Mouse (Mus musculus) heart, adult 9 months (tissue): ENCODE data around the gene Oprl1.
A peak's percentile ranks its signal among the peaks of the same experiment; 100 is the strongest.

ENCODE experiments used
- DNase-seq, 2 experiments: peaks; one replicate each; pipeline ENCODE4 v3.0.0; 2022; ENCODE audit warnings: low spot score in 2 of 2

Oprl1 gene

DNA sequence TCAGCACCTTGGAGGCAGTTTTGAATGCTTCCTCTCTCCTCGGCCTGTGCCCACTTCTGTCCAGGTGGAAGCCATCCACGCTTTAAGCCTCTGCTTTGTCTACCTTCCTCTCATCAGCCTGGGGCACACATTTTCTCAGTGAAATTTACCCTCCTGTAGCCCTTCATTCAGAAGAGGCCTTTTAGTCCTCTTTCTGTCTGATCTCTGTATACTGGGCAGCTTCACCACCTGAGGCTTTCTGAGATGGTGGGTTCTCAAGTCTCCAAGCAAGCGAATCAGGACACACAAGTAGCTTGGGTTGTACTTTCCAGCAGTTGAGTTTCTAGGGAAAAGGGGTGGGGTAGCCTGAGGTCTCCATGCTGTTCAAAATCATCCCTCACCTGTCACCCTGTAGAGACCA is 22.5 kb upstream of the Oprl1 start:
- no peak for DNase-seq

DNA sequence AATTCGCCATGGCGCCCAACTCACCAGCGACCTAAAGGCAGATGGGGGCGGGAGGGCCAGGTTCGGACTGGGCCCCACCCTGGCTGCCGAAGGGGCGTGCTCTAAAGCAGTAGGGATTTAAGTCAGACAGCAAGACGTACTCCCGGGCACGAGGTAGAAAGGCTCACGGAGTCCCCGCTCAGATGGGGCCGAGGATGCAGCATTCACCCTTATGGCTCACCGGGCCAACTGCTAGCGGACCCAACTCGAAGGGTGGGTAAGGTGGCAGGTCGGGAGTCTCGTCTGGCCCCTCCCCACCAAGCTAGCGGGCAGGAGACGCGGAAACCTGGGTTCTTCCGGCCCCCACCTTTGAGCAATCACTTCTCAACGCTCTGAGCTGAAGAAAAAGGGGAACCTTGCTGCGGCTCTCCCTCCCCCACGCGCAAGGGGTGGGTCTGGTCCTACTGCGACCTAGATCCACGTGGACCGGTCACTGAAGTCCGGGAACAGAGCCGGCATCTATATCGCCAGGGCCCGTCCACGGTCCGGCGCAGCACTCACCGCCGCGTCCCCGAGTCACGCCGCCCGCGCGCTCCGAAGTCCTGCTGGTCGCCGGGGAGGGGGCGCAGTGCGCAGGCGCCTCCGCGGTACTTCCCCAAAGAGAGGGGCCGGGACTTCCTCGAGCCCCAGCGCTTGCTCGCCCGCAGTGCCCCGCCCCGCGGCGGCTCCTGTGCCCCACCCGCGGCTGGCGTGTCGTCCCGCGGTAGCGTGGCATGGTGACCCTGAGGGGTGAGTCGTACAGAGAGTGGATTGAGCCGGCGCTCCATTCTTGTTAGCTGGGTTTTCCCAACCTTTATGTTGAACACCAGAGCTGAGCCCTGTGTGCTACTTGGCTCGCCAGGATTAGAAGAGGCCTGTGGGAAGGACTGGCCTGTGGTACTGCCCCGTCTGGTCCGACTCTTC is 21.2 kb upstream of the Oprl1 start, which contains the start of gene Rgs19:
Rgs19 (minus strand) TSS at position 639 of the 942 bp plus-strand sequence.
- DNase-seq: peak; percentile 86 to 90

- no peak for DNase-seq
Measured at GRCm38 (mm10) chr2:181694581-181694980, 20.2 kb upstream of the Oprl1 start.

DNA sequence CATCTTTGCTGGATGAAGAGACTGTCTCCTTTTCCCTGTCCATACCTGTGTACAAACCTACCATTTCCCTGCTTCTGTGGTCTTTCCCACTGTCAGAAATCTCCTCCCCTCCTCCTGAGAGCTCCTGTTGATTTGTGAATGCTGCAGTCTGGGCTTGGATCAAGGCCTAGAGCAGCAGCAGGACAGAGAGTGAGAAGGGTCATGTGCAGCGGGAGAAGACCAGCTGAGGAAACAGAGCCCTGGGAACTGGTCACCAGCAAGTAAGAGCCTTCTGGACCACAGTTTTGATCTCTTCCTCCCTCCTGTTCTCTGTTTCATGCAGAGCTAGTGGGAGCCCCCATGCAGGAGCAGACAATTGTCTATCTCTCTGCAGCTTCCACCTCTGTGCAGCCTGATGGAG is 19.0 kb upstream of the Oprl1 start:
- no peak for DNase-seq

- no peak for DNase-seq
Measured at GRCm38 (mm10) chr2:181696801-181697420, 17.9 kb upstream of the Oprl1 start.

DNA sequence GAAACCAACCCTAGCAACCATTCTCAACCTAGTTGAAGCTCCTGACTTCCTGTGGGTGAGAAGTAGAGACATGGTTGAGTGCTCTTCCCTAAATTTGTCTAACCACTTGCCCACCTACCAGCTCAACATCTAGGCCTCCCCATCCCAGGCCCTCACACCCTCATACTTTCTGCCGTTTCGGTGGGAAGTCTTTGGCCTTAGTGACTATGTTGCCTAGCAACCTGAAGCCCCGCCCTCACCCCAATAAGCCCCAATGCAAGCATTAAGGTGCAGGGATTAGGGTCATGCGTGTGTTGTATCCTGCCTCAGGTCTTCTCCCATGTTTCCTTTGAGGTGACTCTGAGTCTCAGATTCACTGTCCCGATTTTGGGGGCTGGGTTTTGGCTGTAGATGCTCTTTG is 16.6 kb upstream of the Oprl1 start, which contains the start of gene Lkaaear1:
Lkaaear1 (minus strand) TSS at position 202 of the 400 bp plus-strand sequence.
- no peak for DNase-seq

DNA sequence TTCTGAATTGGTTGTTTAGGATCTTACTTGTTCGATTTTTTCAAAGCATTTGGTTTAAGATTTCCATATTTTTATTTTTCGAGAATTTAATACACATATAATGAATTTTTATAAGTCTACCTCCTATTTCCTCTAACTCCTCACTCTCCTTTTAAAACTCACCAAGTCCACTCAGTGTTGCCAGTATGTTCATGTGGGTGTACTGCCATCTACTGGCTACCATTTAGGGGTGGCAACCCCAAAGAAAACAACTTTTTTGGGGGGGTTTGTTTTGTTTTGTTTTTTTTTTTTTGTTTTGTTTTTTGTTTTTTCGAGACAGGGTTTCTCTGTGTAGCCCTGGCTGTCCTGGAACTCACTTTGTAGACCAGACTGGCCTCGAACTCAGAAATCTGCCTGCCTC is 8.1 kb upstream of the Oprl1 start:
- DNase-seq: no peak

- DNase-seq: no peak
Measured at GRCm38 (mm10) chr2:181713749-181714148, 1.1 kb upstream of the Oprl1 start.

- no peak for DNase-seq
Measured at GRCm38 (mm10) chr2:181715382-181715781, 566 bp downstream of the Oprl1 start.

GRCm38 (mm10) chr2:181716991-181717390 is 2.2 kb downstream of the Oprl1 start:
- no peak for DNase-seq

DNA sequence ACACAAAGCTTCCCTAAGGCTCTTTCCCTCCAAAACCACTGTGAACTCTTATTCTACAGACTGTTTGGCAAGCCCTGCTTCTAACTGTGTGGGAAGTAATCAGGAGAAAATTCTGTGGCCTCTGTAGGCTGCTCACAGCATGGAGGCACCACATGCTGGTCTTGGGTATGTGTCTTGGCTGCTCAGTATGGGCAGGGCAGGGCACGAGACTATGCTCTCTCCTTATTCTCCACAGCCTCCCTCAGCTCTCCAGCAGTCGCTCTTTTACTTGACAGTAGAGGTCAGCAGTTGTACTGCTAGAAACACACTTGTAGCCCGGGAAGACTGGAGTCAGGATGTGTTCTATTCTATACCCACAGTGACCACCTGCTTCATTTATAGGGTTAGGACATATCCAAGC is 5.2 kb downstream of the Oprl1 start:
- no peak for DNase-seq

DNA sequence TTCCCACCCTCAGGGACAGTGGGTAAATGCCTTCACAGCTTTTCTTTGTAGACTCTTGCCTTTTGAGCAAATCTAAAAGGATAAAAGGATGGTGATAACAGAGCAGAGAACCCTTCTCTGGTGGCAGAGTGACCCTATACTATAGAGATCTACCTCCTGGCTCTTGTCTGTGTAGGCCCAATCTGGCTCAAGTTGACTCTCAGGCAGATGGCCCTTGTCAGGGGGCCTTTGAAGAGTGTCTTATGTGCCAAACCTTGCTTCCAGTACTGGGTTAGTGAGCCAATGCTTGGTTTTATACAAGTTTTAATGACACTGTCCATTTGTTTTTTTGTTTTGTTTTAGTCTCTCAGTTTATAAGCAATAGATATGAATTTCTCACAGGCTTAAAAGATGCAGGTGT is 6.4 kb downstream of the Oprl1 start:
- DNase-seq: no peak

DNA sequence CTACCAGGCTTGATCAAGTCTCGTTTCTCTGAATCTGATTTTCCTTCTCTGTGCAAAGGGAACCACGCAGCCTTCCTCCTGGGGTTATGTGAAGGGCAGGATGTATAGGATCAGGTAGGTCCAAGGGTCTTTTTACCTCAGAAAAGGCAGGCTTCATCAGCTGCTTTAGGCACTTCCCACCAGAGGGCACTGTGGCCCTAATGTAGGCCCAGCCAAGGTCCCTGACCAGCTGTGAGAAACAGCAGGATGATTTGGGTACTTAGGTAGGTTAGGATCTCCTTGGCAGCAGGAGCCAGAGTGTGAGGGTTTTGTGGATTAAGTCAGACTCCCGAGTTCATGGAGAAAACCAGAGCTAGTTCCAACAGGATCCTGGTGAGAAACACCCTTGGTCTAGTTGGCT is 7.4 kb downstream of the Oprl1 start:
- no peak for DNase-seq

GRCm38 (mm10) chr2:181727659-181728262 is 12.9 kb downstream of the Oprl1 start:
- DNase-seq: no peak

DNA sequence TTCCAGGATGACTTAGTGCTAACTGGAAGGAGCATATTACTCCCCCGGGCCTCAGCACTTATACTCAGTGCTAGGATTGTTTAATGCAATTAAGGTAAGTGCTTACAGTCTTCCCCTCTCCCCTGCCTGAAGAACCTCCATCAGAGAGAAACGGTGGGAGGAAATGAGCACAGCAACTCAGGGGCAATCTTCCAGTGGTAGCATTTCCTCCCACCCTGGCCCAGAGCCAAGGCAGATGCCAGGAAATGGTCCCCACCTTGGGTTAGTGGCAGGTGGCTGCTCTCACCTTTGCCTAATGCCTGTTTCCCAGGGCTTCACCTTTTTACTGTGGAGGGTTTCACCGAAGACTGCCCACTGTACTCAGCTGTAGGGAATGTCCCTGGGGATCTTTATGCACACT is 15.2 kb downstream of the Oprl1 start:
- DNase-seq: no peak

GRCm38 (mm10) chr2:181752626-181753025 is 37.8 kb downstream of the Oprl1 start:
- DNase-seq: no peak

DNA sequence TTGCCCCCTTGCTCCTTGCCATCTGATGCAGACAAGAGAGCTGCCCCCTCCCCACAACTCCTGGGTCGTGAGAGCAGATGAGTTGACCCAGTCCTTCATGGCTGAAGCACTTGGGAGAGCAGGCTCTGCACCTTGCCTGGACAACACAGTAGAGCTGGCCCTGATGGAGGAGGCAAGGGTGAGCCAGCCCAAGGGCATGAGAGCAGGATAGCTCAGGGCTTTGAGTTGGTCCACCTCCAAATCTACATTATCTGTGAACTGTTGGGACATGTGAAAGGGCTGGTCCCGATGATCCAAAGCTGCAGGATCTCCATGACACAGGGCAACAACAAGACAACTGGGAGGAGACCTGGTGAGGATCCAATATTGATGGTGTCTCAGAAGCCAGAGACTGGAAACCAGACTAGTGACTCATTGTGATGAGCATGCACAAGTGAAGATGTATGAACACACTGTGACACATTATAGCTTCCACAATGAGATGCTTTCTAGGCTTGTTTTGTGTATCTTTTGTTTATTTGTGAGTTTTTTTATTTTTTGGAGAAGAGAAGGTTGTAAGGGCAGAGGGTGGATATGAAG is 43.4 kb downstream of the Oprl1 start:
- DNase-seq: no peak

DNA sequence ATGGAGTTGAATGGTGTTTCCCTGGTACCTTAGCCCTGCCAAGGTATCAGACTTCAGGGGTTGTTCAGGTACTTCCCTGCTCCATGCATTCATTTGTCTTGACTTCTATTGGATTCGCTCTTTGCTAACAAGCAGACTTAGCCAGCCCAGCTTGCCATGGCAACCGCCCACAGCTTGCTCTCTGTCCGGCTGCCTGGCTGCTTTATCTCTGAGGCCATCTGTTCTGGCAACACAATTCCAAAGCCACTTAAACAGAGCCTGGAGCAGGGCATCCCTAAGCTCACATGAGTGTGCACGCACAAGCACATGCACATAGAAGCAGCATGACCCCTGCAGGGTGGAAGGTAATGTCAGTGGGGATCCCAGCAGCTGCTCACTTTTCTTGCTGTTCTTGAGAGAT is 44.2 kb downstream of the Oprl1 start:
- no peak for DNase-seq

GRCm38 (mm10) chr2:181763006-181763830 is 48.4 kb downstream of the Oprl1 start, which contains the start of gene Myt1:
TSS of gene Myt1 (plus strand) at chr2:181763332.
- DNase-seq: no peak

DNA sequence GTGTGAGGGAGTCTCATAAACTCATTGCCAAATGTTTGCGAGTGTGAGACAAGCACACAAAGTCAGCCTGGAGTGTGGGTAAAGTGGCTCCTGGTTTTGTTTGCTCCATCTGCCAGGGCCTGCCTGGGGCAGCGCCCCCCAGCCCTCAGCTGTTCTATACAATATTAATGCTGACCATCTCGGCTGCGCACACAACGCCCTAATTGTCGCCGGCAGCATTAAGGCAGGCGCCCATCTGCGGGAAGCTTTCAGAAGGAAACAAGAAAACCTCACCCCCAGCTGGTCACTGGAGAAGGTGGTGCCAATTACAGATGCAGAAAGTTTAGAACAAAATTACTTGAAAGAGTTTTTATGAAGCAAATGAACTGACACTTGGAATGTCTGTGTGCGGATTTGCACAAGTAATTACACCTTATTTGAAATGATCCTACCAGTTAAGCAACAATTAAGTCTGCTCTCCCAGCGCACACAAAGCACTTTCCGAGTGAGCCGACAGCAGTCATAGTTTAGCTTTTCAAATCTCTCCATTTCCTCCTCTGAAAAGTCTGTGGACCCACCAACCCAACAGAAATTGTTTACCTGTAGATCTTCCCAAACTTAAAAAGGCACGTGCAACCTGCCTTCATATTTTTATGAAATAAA is 49.2 kb downstream of the Oprl1 start:
- no peak for DNase-seq

DNA sequence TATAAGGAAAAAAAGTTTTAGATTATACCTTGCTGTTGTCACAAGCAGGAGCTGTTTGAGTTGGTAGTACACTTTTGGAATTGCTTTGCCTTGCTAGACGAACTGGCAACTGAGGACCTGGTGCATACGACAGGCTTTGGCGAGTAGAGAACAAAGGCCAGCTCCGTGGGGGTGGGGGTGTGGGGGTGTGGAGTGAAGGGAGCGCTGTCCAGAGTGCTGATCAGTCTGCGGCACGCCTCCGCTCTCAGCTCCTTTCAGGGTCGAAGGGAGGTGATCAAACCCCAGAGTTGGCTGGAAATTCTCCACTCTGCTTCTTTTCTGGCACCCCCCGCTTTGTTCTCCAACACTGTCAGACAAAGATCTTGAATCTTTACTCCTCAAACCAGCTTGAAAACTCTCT is 49.8 kb downstream of the Oprl1 start:
- DNase-seq: no peak
